Mouse (Mus musculus) cortical plate, adult 2 months (tissue): ENCODE data around the gene Glod5.

Experiments
- CTCF ChIP-seq: fragments of 200-500 bp; IDR thresholded peaks from 2 replicates; pipeline ENCODE4 v1.5.1; 2011; ENCODE audit warnings: mild to moderate bottlenecking, control low read depth, low read length; ENCODE audit not compliant: insufficient read depth; ENCODE audit errors: extremely low read depth
- POLR2A ChIP-seq: fragments of 200-500 bp; IDR thresholded peaks from 2 replicates; pipeline ENCODE4 v1.6.1; 2011; ENCODE audit warnings: mild to moderate bottlenecking, low read length, control low read depth; ENCODE audit not compliant: insufficient read depth; ENCODE audit errors: extremely low read depth

- TF ChIP-seq POLR2A = no peak
- no peak for TF ChIP-seq CTCF
Observed at GRCm38 (mm10) chrX:7967596-7968201, 50.6 kb downstream of the Glod5 start.
